Mouse (Mus musculus) MEL (cell line): ENCODE data around the gene Mapk1. TPM values are rescaled to one million over a fixed set of nuclear protein-coding genes. Genes with fewer than 3 reads are reported as not detected.
A peak's percentile ranks its signal among the peaks of the same experiment; 100 is the strongest.

ENCODE experiments used
- DNase-seq: peaks from one replicate; pipeline ENCODE4 v3.0.0; 2011; ENCODE audit warnings: low read depth, low spot score
- H3K27ac ChIP-seq: 2 replicates; pipeline ENCODE4 v1.5.1; 2012; ENCODE audit warnings: low read depth, mild to moderate bottlenecking, control low read depth, low read length, moderate library complexity; ENCODE audit not compliant: control insufficient read depth
- H3K27me3 ChIP-seq, 2 experiments: fragments of 150-350 bp in 1 of 2; sonication (generic) in 1 of 2; 2 replicates each; pipeline ENCODE4 v1.6.1; 2012; ENCODE audit warnings: low read length in 2 of 2, mild to moderate bottlenecking in 2 of 2, improper control_type of control experiment in 1 of 2, moderate library complexity in 1 of 2; ENCODE audit not compliant: insufficient read depth in 2 of 2, control insufficient read depth in 1 of 2
- H3K36me3 ChIP-seq, 2 experiments: 2 replicates each; pipeline ENCODE4 v1.6.1; 2012 to 2014; ENCODE audit warnings: low read length in 2 of 2, improper control_type of control experiment in 1 of 2, inconsistent platforms in 1 of 2, mild to moderate bottlenecking in 1 of 2; ENCODE audit not compliant: insufficient read depth in 2 of 2, control insufficient read depth in 1 of 2
- H3K4me1 ChIP-seq, 2 experiments: fragments of 150-350 bp in 1 of 2; sonication (generic) in 1 of 2; 2 replicates each; pipeline ENCODE4 v1.6.1; 2012; ENCODE audit warnings: low read length in 2 of 2, improper control_type of control experiment in 1 of 2, mild to moderate bottlenecking in 1 of 2; ENCODE audit not compliant: insufficient read depth in 2 of 2, control insufficient read depth in 1 of 2
- H3K4me3 ChIP-seq, 2 experiments: fragments of 150-350 bp in 1 of 2; sonication (generic) in 1 of 2; 2 replicates each; pipeline ENCODE4 v1.5.1; 2012; ENCODE audit warnings: low read depth in 2 of 2, low read length in 2 of 2, mild to moderate bottlenecking in 2 of 2, moderate library complexity in 2 of 2, control low read depth in 1 of 2, improper control_type of control experiment in 1 of 2; ENCODE audit not compliant: control insufficient read depth in 1 of 2, insufficient read depth in 1 of 2
- H3K79me2 ChIP-seq: 2 replicates; pipeline ENCODE4 v1.6.1; 2012; ENCODE audit warnings: mild to moderate bottlenecking, low read length, moderate library complexity; ENCODE audit not compliant: control insufficient read depth, poor library complexity, insufficient read depth
- H3K9ac ChIP-seq: 2 replicates; pipeline ENCODE4 v1.6.1; 2012; ENCODE audit warnings: low read depth, mild to moderate bottlenecking, control low read depth, low read length, moderate library complexity; ENCODE audit not compliant: control insufficient read depth, poor library complexity, severe bottlenecking
- H3K9me3 ChIP-seq: fragments of 150-350 bp; sonication (generic); replicated peaks from 2 replicates; pipeline ENCODE4 v1.6.1; 2012; ENCODE audit warnings: mild to moderate bottlenecking, low read length, improper control_type of control experiment, moderate library complexity; ENCODE audit not compliant: insufficient read depth
- BHLHE40 ChIP-seq: IDR thresholded peaks from 2 replicates; pipeline ENCODE4 v1.6.1; 2012; ENCODE audit warnings: low read depth, mild to moderate bottlenecking, inconsistent platforms, low read length, improper control_type of control experiment, borderline replicate concordance
- CTCF ChIP-seq, 3 experiments: IDR thresholded peaks in 2 of 3; conservative IDR thresholded peaks in 1 of 3; 2 replicates each; pipeline ENCODE4 v1.5.1; 2011 to 2012; ENCODE audit warnings: low read length in 3 of 3, low read depth in 2 of 3, mild to moderate bottlenecking in 2 of 3, improper control_type of control experiment in 1 of 3, inconsistent platforms in 1 of 3, mixed read lengths in 1 of 3, moderate library complexity in 1 of 3; ENCODE audit not compliant: control insufficient read depth in 1 of 3, insufficient read depth in 1 of 3, poor library complexity in 1 of 3, severe bottlenecking in 1 of 3
- HCFC1 ChIP-seq: IDR thresholded peaks from 2 replicates; pipeline ENCODE4 v1.6.1; 2012; ENCODE audit warnings: low read depth, mild to moderate bottlenecking, inconsistent platforms, low read length, improper control_type of control experiment, moderate library complexity
- JUND ChIP-seq: IDR thresholded peaks from 2 replicates; pipeline ENCODE4 v1.6.1; 2011; ENCODE audit warnings: low read depth, mild to moderate bottlenecking, improper control_type of control experiment, low read length
- MAX ChIP-seq: IDR thresholded peaks from 2 replicates; pipeline ENCODE4 v1.6.1; 2011; ENCODE audit warnings: low read length, improper control_type of control experiment
- MAZ ChIP-seq: IDR thresholded peaks from 2 replicates; pipeline ENCODE4 v1.6.1; 2012; ENCODE audit warnings: low read depth, mild to moderate bottlenecking, inconsistent platforms, low read length, improper control_type of control experiment
- MEF2A ChIP-seq: IDR thresholded peaks from 2 replicates; pipeline ENCODE4 v1.6.1; 2014; ENCODE audit warnings: low read depth, mild to moderate bottlenecking, inconsistent platforms, low read length, improper control_type of control experiment; ENCODE audit not compliant: poor library complexity, insufficient replicate concordance, severe bottlenecking; ENCODE audit errors: extremely low read depth
- MXI1 ChIP-seq: IDR thresholded peaks from 2 replicates; pipeline ENCODE4 v1.6.1; 2011; ENCODE audit warnings: mild to moderate bottlenecking, low read depth, low read length, improper control_type of control experiment
- NRF1 ChIP-seq: IDR thresholded peaks from 2 replicates; pipeline ENCODE4 v1.6.1; 2014; ENCODE audit warnings: low read depth, mild to moderate bottlenecking, inconsistent platforms, low read length, improper control_type of control experiment, moderate library complexity; ENCODE audit not compliant: poor library complexity, insufficient read depth, severe bottlenecking
- POLR2AphosphoS5 ChIP-seq: IDR thresholded peaks from 2 replicates; pipeline ENCODE4 v1.6.1; 2012; ENCODE audit warnings: low read depth, borderline replicate concordance, mild to moderate bottlenecking, inconsistent platforms, low read length, moderate library complexity, mixed read lengths
- RAD21 ChIP-seq: IDR thresholded peaks from 2 replicates; pipeline ENCODE4 v1.6.1; 2011; ENCODE audit warnings: mild to moderate bottlenecking, low read depth, low read length, improper control_type of control experiment
- RCOR1 ChIP-seq: IDR thresholded peaks from 2 replicates; pipeline ENCODE4 v1.6.1; 2012; ENCODE audit warnings: low read depth, mild to moderate bottlenecking, inconsistent platforms, low read length, improper control_type of control experiment
- SIN3A ChIP-seq: IDR thresholded peaks from 2 replicates; pipeline ENCODE4 v1.6.1; 2012; ENCODE audit warnings: low read length, improper control_type of control experiment, inconsistent platforms
- SMC3 ChIP-seq: IDR thresholded peaks from 2 replicates; pipeline ENCODE4 v1.6.1; 2011; ENCODE audit warnings: low read depth, low read length, improper control_type of control experiment
- ZKSCAN1 ChIP-seq: IDR thresholded peaks from 2 replicates; pipeline ENCODE4 v1.6.1; 2012; ENCODE audit warnings: low read depth, mild to moderate bottlenecking, inconsistent platforms, low read length, improper control_type of control experiment, moderate library complexity
- polyA plus RNA-seq, 2 experiments: library from polyadenylated mRNA; stranded (reverse) in 1 of 2; unstranded in 1 of 2; fragments of >175 nt in 1 of 2; fragments of >200 nt in 1 of 2; gene quantifications; 2 replicates each; pipeline versions ENCODE4 v1.2.1 to v1.2.4; 2012; ENCODE audit warnings: low replicate concordance in 2 of 2, low read depth in 1 of 2; ENCODE audit not compliant: insufficient read length in 2 of 2, insufficient read depth in 1 of 2, missing spikeins in 1 of 2
- total RNA-seq: library from RNA; depleted of rRNA; stranded (reverse); fragments of 300-350 nt; gene quantifications from 2 replicates; pipeline ENCODE4 v1.2.3, GENCODE M21; 2012

The Mapk1 gene
- total and polyA plus RNA-seq, 3 experiments, result 125 to 225 (median 144) TPM

DNA sequence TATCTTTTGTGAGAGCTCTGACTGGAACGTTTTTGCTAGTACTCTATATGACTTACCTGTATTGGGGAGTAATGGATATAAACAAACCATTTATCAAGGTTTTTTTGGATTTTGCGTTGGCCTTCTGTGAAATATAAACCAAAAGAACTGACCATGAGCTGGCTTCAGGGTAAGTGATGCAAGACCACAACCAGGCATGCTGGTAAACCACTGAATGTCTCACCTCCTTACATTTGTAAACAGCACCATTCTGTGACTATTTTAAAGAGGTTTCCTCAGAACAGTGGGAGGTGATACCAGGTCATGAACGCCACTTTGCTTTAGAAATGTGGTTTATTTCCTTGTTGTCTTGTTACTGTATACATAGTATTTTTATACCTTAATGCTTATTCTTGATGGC is 103.1 kb downstream of the Mapk1 start:
- no peak for TF ChIP-seq MEF2A
- Histone ChIP-seq H3K27ac (no peak overlapping the region), H3K4me3 (no peak overlapping the region), H3K4me1 (no peaks in the 10 kb centered on the region), H3K79me2 (no peaks in the 10 kb centered on the region), H3K9me3 (no peaks in the 10 kb centered on the region), H3K27me3 (no peaks in the 10 kb centered on the region), H3K9ac (no peak overlapping the region), H3K36me3 (peaks cover 0 to 10% of the 10 kb centered on the region in 2 experiments; a peak in 2 of 4 replicates)
- no peak for DNase-seq

DNA sequence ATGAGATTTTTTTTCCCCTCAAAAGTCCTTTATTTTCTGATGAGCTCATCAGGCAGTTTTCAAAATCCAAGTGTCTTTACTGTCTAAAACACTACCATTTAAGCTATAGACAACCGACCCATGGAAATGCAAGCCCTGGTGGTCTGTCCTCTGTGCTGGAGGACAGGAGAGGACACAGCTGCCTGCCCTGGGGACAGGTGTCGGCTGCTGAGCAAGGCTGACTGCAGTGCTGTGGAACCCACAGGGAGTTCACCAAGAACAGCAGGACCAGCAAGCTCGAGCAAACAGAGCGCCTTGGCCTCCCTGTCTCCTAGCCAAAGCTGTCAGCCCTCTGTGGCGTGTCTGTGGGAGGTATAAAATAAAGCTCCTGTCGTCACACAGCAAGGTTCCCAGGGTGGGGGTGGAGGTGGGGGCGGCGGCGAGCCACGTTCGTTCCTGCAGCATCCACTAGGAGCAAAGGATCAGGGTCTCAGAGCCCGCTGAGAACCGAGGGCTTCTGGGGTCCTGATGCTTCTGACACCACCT is 103.5 kb downstream of the Mapk1 start:
- Histone ChIP-seq H3K4me3 (no peak overlapping the region), H3K9ac (no peak overlapping the region), H3K4me1 (no peaks in the 10 kb centered on the region), H3K27ac (no peak overlapping the region), H3K9me3 (no peaks in the 10 kb centered on the region), H3K36me3 (peaks cover 0 to 10% of the 10 kb centered on the region in 2 experiments; a peak in 2 of 4 replicates), H3K79me2 (no peaks in the 10 kb centered on the region), H3K27me3 (no peaks in the 10 kb centered on the region)
- TF ChIP-seq ZKSCAN1 (no peak), MXI1 (no peak), MEF2A (no peak), SMC3 (no peak), POLR2AphosphoS5 (no peak), NRF1 (no peak), MAX (no peak), RCOR1 (no peak), MAZ (no peak), BHLHE40 (no peak), HCFC1 (no peak), SIN3A (no peak)
- no peak for DNase-seq

GRCm38 (mm10) chr16:17088346-17088745 is 105.2 kb downstream of the Mapk1 start:
- H3K9ac ChIP-seq, result no peak overlapping the region
- H3K27me3 ChIP-seq, result no peaks in the 10 kb centered on the region
- H3K4me1 ChIP-seq, result no peaks in the 10 kb centered on the region
- H3K27ac ChIP-seq, result no peak overlapping the region
- TF ChIP-seq JUND (no peak), RAD21 (peak; percentile 5; the same call in 1 of the 2 replicates), CTCF (IDR thresholded peaks at IDR 0.05 in 2 of 3, conservative IDR thresholded peaks at IDR 0.05 in 1 of 3; ENCODE audit: control insufficient read depth in 1 of 3, insufficient read depth in 1 of 3, low read depth in 2 of 3, low read length in 3 of 3, poor library complexity in 1 of 3, severe bottlenecking in 1 of 3) (peak in 1 of 3 experiments; percentile 26; a peak in 2 of 6 replicates)
- TF ChIP-seq, all 39 proteins: peak for 2
- H3K4me3 ChIP-seq, result no peak overlapping the region
- H3K36me3 ChIP-seq, result peaks cover 0 to 10% of the 10 kb centered on the region in 2 experiments; a peak in 2 of 4 replicates
- H3K9me3 ChIP-seq, result no peaks in the 10 kb centered on the region
- H3K79me2 ChIP-seq, result no peaks in the 10 kb centered on the region
- DNase-seq, result no peak
